Mouse (Mus musculus) bone marrow, adult 2 months (tissue): ENCODE data around the gene Tnk1.

Experiments
- CTCF ChIP-seq: fragments of 200-500 bp; IDR thresholded peaks from 2 replicates; pipeline ENCODE4 v1.5.1; 2011; ENCODE audit warnings: low read length, control low read depth; ENCODE audit not compliant: control insufficient read depth, insufficient read depth
- POLR2A ChIP-seq: fragments of 200-500 bp; IDR thresholded peaks from 2 replicates; pipeline ENCODE4 v1.6.1; 2011; ENCODE audit warnings: low read depth, mild to moderate bottlenecking, control low read depth, low read length, borderline replicate concordance; ENCODE audit not compliant: control insufficient read depth

GRCm38 (mm10) chr11:69802648-69803105, 55.9 kb downstream of the Tnk1 start:
- no peak for TF ChIP-seq CTCF
- TF ChIP-seq POLR2A = no peak
